Comparison of ENCODE assay signal across 14 mouse cellular contexts in the genomic region with DNA sequence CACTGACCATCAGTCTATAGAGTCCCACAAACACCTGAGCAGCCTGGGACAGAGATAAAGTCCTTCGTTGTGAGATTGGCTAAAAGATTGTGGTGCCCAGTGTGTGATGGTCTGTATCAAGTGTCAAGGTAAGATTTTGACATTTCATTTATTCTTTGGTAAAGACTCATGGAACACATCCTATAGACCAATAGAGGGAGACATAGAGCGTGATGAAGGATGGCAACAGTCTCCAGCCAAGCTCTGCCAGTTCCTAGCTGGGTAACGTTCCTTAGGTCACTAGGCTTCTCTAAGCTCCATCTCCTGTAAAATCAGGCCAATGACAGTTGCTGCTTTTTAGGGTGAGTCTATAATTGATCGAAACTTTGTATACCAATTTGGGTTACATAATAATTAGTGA.
DNase-seq lines count a peak whose midpoint lies in the region; ATAC-seq and TF ChIP-seq lines count a peak whose summit lies in the region.
"Had no signal": no experiment of that assay in that cellular context is flagged by ENCODE, and none has a peak within 500 bp of the region (broad histone marks: within the 10 kb centered on the region; RNA-seq: fewer than 3 reads in every experiment).

No protein-coding gene starts in this region.

- no peak overlapping the region for H3K9ac ChIP-seq in intestine, postnatal 0 days (ENCODE audit: low read depth, low read length)
- no peak overlapping the region for H3K9ac ChIP-seq in intestine, embryonic 16.5 days (ENCODE audit: low read depth, low read length)
- H3K9ac ChIP-seq: intestine, embryonic 15.5 days had no signal

- TF ChIP-seq CTCF in intestine, postnatal 0 days (IDR thresholded peaks at IDR 0.05; ENCODE audit: low read depth), result peak; percentile 43
- peak; percentile 46 for TF ChIP-seq CTCF in E14TG2a.4 (conservative IDR thresholded peaks at IDR 0.05; ENCODE audit: low read length)

- ATAC-seq in intestine, postnatal 0 days, result no peak
- ATAC-seq in intestine, embryonic 16.5 days, result no peak
- ATAC-seq in erythroid progenitor cell, adult 5-6 weeks (replicated peaks; ENCODE audit: low FRiP score, poor library complexity, severe bottlenecking), result no peak
- ATAC-seq: intestine, embryonic 15.5 days had no signal

- no peak overlapping the region for H3K27ac ChIP-seq in intestine, postnatal 0 days (ENCODE audit: low read depth, low read length)
- H3K27ac ChIP-seq in intestine, embryonic 16.5 days (ENCODE audit: low read length), result no peak overlapping the region
- H3K27ac ChIP-seq: forebrain, embryonic 10.5 days; intestine, embryonic 15.5 days had no signal

- H3K9me3 ChIP-seq in intestine, postnatal 0 days (ENCODE audit: control insufficient read depth), result no peaks in the 10 kb centered on the region
- no peaks in the 10 kb centered on the region for H3K9me3 ChIP-seq in intestine, embryonic 16.5 days (ENCODE audit: control insufficient read depth, low read length)
- no peaks in the 10 kb centered on the region for H3K9me3 ChIP-seq in E14TG2a.4 (ENCODE audit: low read length)
- H3K9me3 ChIP-seq: forebrain, embryonic 10.5 days; intestine, embryonic 15.5 days; megakaryocyte, embryonic 14.5 days had no signal

- no peak overlapping the region for H3K4me2 ChIP-seq in intestine, postnatal 0 days (replicated peaks; ENCODE audit: low read depth)
- H3K4me2 ChIP-seq in intestine, embryonic 16.5 days (ENCODE audit: low read depth, low read length), result no peak overlapping the region
- H3K4me2 ChIP-seq: intestine, embryonic 15.5 days had no signal

- H3K4me3 ChIP-seq in intestine, postnatal 0 days (ENCODE audit: low read depth, low read length), result no peak overlapping the region
- H3K4me3 ChIP-seq in intestine, embryonic 16.5 days (ENCODE audit: low read length), result no peak overlapping the region
- H3K4me3 ChIP-seq in E14TG2a.4 (replicated peaks; ENCODE audit: low read length), result no peak overlapping the region
- H3K4me3 ChIP-seq: forebrain, embryonic 10.5 days; intestine, embryonic 15.5 days; megakaryocyte, embryonic 14.5 days had no signal

- H3K27me3 ChIP-seq in intestine, postnatal 0 days (replicated peaks; ENCODE audit: control insufficient read depth, insufficient read depth, low read length), result no peaks in the 10 kb centered on the region
- H3K27me3 ChIP-seq in intestine, embryonic 16.5 days (replicated peaks; ENCODE audit: control insufficient read depth, insufficient read depth, low read length), result no peaks in the 10 kb centered on the region
- no peaks in the 10 kb centered on the region for H3K27me3 ChIP-seq in E14TG2a.4 (ENCODE audit: insufficient read depth, low read length)
- H3K27me3 ChIP-seq: intestine, embryonic 15.5 days; megakaryocyte, embryonic 14.5 days had no signal

- WGBS in intestine, postnatal 0 days, result 61% methylated on average over 4 of the region's 4 CpGs
- 64% methylated on average over 4 of the region's 4 CpGs for WGBS in intestine, embryonic 16.5 days

- DNase-seq in 3T3-L1 (ENCODE audit: low read depth, low spot score), result peak; percentile 6
- peak; percentile 7 for DNase-seq in cerebellum, adult 8-10 months
- DNase-seq in spleen, adult 12 weeks (ENCODE audit: low spot score), result no peak
- no peak for DNase-seq in right cerebral cortex, adult 18-20 months
- DNase-seq: adrenal gland, postnatal 25 days; gastrocnemius, postnatal 14 days; right cerebral cortex, postnatal 25 days had no signal

- no peaks in the 10 kb centered on the region for H3K4me1 ChIP-seq in intestine, postnatal 0 days (replicated peaks; ENCODE audit: control insufficient read depth, insufficient read depth, low read length)
- H3K4me1 ChIP-seq in intestine, embryonic 16.5 days (ENCODE audit: control insufficient read depth, insufficient read depth, low read length), result no peaks in the 10 kb centered on the region
- no peaks in the 10 kb centered on the region for H3K4me1 ChIP-seq in E14TG2a.4 (replicated peaks; ENCODE audit: low read depth, low read length)
- H3K4me1 ChIP-seq: forebrain, embryonic 10.5 days; intestine, embryonic 15.5 days; megakaryocyte, embryonic 14.5 days had no signal

- H3K36me3 ChIP-seq in intestine, postnatal 0 days (ENCODE audit: control insufficient read depth, insufficient read depth), result no peaks in the 10 kb centered on the region
- H3K36me3 ChIP-seq in intestine, embryonic 16.5 days (ENCODE audit: control insufficient read depth, insufficient read depth, low read length), result no peaks in the 10 kb centered on the region
- H3K36me3 ChIP-seq in E14TG2a.4 (ENCODE audit: insufficient read depth, low read length), result no peaks in the 10 kb centered on the region
- H3K36me3 ChIP-seq: forebrain, embryonic 10.5 days; intestine, embryonic 15.5 days had no signal

Comparison
In these comparisons a context has a peak if more than half of its experiments do, and no peak if none do; other contexts are left out.
1. DNase-seq: peak in 3T3-L1 (single experiment) and cerebellum, adult 8-10 months (single experiment); none in spleen, adult 12 weeks (single experiment) and right cerebral cortex, adult 18-20 months (single experiment).